Mouse (Mus musculus) cerebellum, adult 2 months (tissue): Measurements from ENCODE around the gene Cryzl2. TPM values are rescaled to one million over a fixed set of nuclear protein-coding genes. Genes with fewer than 3 reads are reported as not detected.

Experiments used
- DNase-seq, 2 experiments: peaks; one replicate each; pipeline ENCODE4 v3.0.0; 2021
- H3K27ac ChIP-seq: fragments of 200-500 bp; 2 replicates; pipeline ENCODE4 v1.5.1; 2012; ENCODE audit warnings: low read length, control low read depth, inconsistent platforms; ENCODE audit not compliant: insufficient read depth
- H3K27me3 ChIP-seq: fragments of 200-500 bp; 2 replicates; pipeline ENCODE4 v1.6.1; 2012; ENCODE audit warnings: inconsistent platforms, mild to moderate bottlenecking, low read length, moderate library complexity; ENCODE audit not compliant: control insufficient read depth, insufficient read depth
- H3K4me1 ChIP-seq: fragments of 200-500 bp; 2 replicates; pipeline ENCODE4 v1.6.1; 2011; ENCODE audit warnings: low read length; ENCODE audit not compliant: control insufficient read depth, insufficient read depth
- H3K4me3 ChIP-seq: fragments of 200-500 bp; replicated peaks from 2 replicates; pipeline ENCODE3; 2011; ENCODE audit warnings: mild to moderate bottlenecking, low read depth, low read length, control low read depth; ENCODE audit not compliant: insufficient read depth
- CTCF ChIP-seq: fragments of 200-500 bp; IDR thresholded peaks from 2 replicates; pipeline ENCODE4 v1.5.1; 2011; ENCODE audit warnings: low read depth, mild to moderate bottlenecking, control low read depth, low read length, moderate library complexity, borderline replicate concordance; ENCODE audit not compliant: insufficient read depth
- POLR2A ChIP-seq: fragments of 200-500 bp; IDR thresholded peaks from 2 replicates; pipeline ENCODE4 v1.6.1; 2011; ENCODE audit warnings: low read length, control low read depth, borderline replicate concordance; ENCODE audit not compliant: insufficient read depth
- WGBS: fragments of 180-500 bp; shearing (Covaris S2); methylation state at CpG from one replicate; pipeline ENCODE4 v1.1.7; 2018; 5-methylcytosine and 5-hydroxymethylcytosine counted together
- polyA plus RNA-seq: library from polyadenylated mRNA; depleted of rRNA; stranded (reverse); fragments of >200 nt; gene quantifications from 2 replicates; pipeline ENCODE4 v1.2.3, GENCODE M21; 2012

The Cryzl2 gene
- polyA plus RNA-seq, 1 experiment, result 25.5 TPM

DNA sequence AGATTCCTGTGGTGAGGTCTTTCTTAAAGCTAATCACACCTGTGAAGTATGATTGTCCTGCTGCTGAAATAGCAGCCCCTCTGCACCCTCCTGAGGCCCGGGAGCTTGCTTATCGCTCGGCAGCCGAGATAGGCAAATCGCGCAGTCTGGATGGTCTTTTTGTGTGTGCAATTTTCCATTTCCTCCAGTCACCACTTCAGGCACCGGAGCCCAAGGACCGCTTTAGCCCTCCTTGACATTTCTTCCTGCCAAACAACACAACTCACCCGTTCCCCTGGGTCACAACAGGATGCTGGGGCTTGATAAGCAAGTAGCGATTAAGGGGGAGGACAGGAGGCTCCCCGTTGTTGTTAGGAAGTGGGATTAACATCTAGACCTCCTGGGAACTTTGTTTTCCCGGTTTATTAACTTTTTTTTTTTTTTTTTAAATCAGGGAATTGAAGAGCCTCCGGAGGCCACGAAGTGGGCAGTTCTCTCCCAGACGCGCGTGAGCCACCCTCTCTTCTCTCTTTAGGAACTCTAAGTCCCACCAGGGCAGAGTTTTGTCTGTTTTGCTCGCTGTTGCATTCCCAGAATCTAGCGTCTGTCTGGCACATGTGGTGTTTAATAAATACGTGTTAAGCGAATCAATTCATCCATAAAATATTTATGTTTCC lies 8.3 kb upstream of the Cryzl2 start:
- 24% methylated on average over 21 of the region's 21 CpGs for WGBS
- no peaks in the 10 kb centered on the region for H3K4me1 ChIP-seq
- no peak overlapping the region for H3K4me3 ChIP-seq
- TF ChIP-seq POLR2A (no peak), CTCF (no peak)
- H3K27me3 ChIP-seq, result no peaks in the 10 kb centered on the region
- DNase-seq, result no peak
- H3K27ac ChIP-seq, result no peak overlapping the region

DNA sequence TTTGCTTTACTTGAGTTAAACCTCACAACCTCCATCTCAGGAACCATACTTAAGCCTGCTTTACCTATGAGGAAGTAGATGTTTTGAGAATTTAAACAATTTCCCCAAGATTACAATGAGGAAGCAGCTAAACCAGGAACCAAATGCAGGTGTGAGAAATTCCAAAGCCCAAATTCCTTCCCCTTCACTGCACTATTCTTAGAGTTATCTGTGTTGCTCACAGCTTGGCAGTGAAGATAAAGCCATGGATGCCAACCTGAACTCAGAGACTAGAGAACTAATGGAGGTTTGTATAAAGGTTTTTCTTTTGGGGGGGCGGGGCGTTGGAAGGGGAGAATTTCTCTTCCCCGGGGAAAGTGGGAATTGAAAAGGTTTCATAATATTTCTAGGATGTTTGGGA lies 6.1 kb upstream of the Cryzl2 start:
- no peaks in the 10 kb centered on the region for H3K4me1 ChIP-seq
- no peak for DNase-seq
- no peaks in the 10 kb centered on the region for H3K27me3 ChIP-seq
- no peak overlapping the region for H3K4me3 ChIP-seq
- 87% methylated on average over 3 of the region's 3 CpGs for WGBS
- TF ChIP-seq CTCF (no peak), POLR2A (no peak)
- H3K27ac ChIP-seq, result no peak overlapping the region

DNA sequence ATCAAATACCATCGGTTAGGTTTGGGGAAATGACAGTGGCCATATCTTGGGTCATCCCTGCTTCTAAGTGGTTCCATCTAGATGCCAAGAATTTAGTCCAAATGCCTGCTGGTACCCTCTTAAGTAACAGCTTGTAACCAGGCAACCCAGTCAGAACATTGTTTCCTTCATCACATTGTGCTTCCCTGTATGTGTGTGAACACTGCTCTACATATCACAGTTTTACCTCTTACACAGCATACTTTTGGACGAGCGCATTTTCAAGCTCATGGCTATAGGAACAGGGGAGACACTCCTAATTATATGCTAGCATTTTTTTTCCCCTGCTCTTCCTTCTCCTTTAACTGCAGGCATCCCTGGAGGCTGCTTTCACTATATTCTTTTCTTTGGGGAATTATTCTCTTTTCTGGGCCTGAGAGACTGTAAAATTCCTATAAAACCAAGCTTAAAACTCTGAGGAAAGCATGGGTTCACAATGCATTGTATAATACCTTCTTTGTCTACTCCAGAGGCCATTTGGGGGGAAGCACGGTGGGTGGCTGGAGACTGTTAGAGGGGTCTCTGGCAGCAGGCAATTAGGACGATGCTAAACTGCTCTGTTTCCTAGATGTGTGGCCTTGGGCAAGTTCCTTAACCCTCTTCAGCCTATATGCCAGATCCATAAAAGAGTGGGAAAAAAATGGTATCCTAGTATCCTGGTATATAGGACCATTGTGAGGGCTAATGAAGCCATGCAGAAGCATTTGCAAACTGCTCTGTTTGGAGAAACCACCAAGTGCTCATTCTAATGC lies 5.4 kb upstream of the Cryzl2 start:
- no peak overlapping the region for H3K4me3 ChIP-seq
- no peaks in the 10 kb centered on the region for H3K4me1 ChIP-seq
- no peak for TF ChIP-seq CTCF
- TF ChIP-seq POLR2A, result no peak
- H3K27ac ChIP-seq, result no peak overlapping the region
- 60% methylated on average over 5 of the region's 5 CpGs for WGBS
- DNase-seq, result no peak
- H3K27me3 ChIP-seq, result no peaks in the 10 kb centered on the region

DNA sequence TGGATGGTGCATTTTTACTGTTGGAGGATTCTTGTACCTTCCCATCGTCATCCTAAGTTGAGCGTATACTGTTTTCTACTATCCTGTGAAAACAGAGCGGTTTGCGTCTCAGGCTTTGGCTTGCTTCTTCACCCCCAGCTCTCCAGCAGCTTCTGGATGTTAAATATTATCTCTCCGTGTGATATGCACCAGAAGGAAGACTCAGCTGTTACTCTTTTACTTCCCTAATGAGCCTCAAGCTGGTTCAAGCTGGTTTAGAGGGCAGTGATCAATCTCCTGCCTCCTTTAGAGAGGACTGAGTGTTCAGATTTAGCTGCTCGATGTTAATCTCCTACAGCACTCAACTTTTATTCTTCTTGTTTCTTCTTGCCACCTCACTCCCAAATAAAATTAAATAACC lies 3.5 kb upstream of the Cryzl2 start:
- H3K4me3 ChIP-seq, result no peak overlapping the region
- H3K27me3 ChIP-seq, result no peaks in the 10 kb centered on the region
- no peak overlapping the region for H3K27ac ChIP-seq
- DNase-seq, result no peak
- H3K4me1 ChIP-seq, result no peaks in the 10 kb centered on the region
- TF ChIP-seq CTCF (no peak), POLR2A (no peak)
- WGBS, result 69% methylated on average over 6 of the region's 6 CpGs

DNA sequence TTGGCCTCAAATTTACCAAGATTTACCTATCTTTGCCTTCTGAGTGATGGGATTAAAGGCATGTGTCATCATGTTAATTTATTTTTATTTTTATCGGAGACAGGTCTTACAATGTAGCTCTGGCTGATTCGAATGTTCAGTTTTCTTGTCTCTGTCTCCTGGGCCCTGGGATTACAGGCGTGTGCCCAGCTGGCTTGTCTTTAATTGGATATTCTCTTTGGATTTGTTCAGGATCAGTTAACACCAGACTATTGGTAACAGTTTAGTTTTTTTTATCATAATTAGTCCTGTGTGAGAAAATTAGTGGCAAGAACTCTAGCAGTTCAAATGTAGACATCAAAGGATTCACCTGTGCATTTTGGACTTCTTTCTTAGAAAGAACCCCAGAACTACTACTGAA lies 588 bp upstream of the Cryzl2 start:
- Histone ChIP-seq H3K4me3 (no peak overlapping the region), H3K27me3 (no peaks in the 10 kb centered on the region), H3K27ac (no peak overlapping the region), H3K4me1 (no peaks in the 10 kb centered on the region)
- TF ChIP-seq CTCF, result no peak
- TF ChIP-seq POLR2A, result no peak
- WGBS, result 66% methylated on average over 3 of the region's 3 CpGs
- DNase-seq, result no peak

DNA sequence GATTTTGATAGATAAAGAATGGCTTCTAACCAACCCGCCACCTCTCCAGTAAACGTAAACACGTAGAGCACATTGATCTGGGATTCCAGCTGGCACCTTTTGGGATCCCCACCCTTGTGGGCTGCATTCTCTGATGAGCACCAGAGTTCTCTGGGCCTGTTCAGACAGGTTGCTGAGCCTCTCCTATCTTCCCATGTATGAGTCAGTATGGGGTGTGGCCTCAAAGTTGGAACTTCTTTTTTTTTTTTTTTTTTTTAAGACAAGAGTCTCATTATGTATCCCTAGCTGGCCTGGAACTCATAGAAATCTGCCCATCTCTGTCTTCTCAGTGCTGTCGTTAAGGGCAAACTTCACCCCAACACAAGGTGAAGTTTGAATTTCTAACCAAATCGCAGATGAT lies 1.5 kb downstream of the Cryzl2 start:
- TF ChIP-seq POLR2A, result no peak
- TF ChIP-seq CTCF, result no peak
- 98% methylated on average over 5 of the region's 5 CpGs for WGBS

DNA sequence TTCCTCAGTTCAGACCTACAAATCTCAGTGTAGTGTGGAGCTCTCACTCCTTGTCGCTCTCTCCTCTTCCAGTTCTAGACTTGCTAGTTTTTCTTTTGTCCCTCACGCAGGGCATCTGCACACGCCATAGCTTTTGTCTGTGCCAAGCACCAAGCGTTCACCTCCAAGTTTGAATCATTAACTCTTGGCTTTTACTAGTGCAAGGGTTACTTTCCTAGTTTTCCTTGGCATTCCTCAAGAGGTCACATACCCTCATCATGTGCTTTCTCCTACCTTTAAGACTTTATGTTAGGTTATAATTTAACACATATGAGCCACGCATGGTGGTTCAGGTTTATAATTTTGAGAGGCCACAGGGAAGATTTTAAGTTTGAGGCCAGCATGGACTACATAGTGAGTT lies 2.9 kb downstream of the Cryzl2 start:
- Histone ChIP-seq H3K4me1 (no peaks in the 10 kb centered on the region), H3K4me3 (no peak overlapping the region), H3K27me3 (no peaks in the 10 kb centered on the region), H3K27ac (no peak overlapping the region)
- 87% methylated on average over 5 of the region's 5 CpGs for WGBS
- TF ChIP-seq CTCF, result no peak
- no peak for TF ChIP-seq POLR2A
- DNase-seq, result no peak

More for the DNA sequence above, 1.5 kb downstream of the Cryzl2 start:
- Histone ChIP-seq H3K4me3 (no peak overlapping the region), H3K27me3 (no peaks in the 10 kb centered on the region), H3K4me1 (no peaks in the 10 kb centered on the region), H3K27ac (no peak overlapping the region)
- no peak for DNase-seq

DNA sequence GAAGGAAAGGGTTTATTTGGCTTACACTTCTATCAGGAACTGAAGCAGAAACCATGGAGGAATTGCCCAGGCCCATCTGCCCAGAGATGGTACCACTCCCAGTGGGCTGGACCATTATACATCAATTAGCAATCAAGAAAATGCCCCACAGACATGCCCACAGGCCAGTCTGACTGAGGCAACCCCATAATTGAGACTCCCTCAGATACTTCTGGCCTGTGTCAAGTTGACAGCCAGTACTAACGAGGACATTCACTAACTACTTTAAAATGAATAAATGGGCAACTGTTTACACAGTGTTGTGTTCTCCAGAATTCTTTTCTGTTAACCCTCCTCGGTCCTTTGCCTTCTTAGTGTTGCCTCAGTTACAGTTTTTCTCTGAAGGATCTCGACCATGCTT lies 4.0 kb downstream of the Cryzl2 start:
- no peak overlapping the region for H3K4me3 ChIP-seq
- WGBS, result 84% methylated on average over 3 of the region's 3 CpGs
- H3K4me1 ChIP-seq, result no peaks in the 10 kb centered on the region
- no peaks in the 10 kb centered on the region for H3K27me3 ChIP-seq
- DNase-seq, result no peak
- TF ChIP-seq CTCF (no peak), POLR2A (no peak)
- H3K27ac ChIP-seq, result no peak overlapping the region
